Mouse (Mus musculus): Measurements from ENCODE around the gene Itk. TPM values are rescaled to one million over a fixed set of nuclear protein-coding genes. Genes with fewer than 3 reads are reported as not detected.

The Itk gene
- polyA plus RNA-seq, 1 experiment from 2014 or later, result not detected

GRCm38 (mm10) chr11:46278140-46278539 lies 111.2 kb downstream of the Itk start:
- no peak overlapping the region for H3K9ac ChIP-seq (replicated peaks)
- no peaks in the 10 kb centered on the region for H3K9me3 ChIP-seq
- no peak for ATAC-seq
- WGBS, result 58% methylated on average over 5 of the region's 5 CpGs
- H3K4me2 ChIP-seq (replicated peaks), result no peak overlapping the region
- no peak overlapping the region for H3K27ac ChIP-seq
- H3K4me1 ChIP-seq (replicated peaks), result no peaks in the 10 kb centered on the region
- H3K27me3 ChIP-seq, result no peaks in the 10 kb centered on the region
- no peak overlapping the region for H3K4me3 ChIP-seq (replicated peaks)
- peaks cover 86% of the 10 kb centered on the region for H3K36me3 ChIP-seq

GRCm38 (mm10) chr11:46276778-46277177 lies 112.5 kb downstream of the Itk start:
- no peak overlapping the region for H3K27ac ChIP-seq
- WGBS, result 55% methylated on average over 5 of the region's 5 CpGs
- H3K4me1 ChIP-seq (replicated peaks), result no peaks in the 10 kb centered on the region
- no peak overlapping the region for H3K4me3 ChIP-seq (replicated peaks)
- no peak for ATAC-seq
- H3K9me3 ChIP-seq, result no peaks in the 10 kb centered on the region
- H3K4me2 ChIP-seq (replicated peaks), result no peak overlapping the region
- no peaks in the 10 kb centered on the region for H3K27me3 ChIP-seq
- H3K36me3 ChIP-seq, result peaks cover 84% of the 10 kb centered on the region
- no peak overlapping the region for H3K9ac ChIP-seq (replicated peaks)

- Histone ChIP-seq H3K4me2 (replicated peaks) (no peak overlapping the region), H3K4me3 (replicated peaks) (no peak overlapping the region), H3K27ac (no peak overlapping the region), H3K9ac (replicated peaks) (no peak overlapping the region), H3K4me1 (replicated peaks) (no peaks in the 10 kb centered on the region), H3K36me3 (peaks cover 84% of the 10 kb centered on the region), H3K9me3 (no peaks in the 10 kb centered on the region), H3K27me3 (no peaks in the 10 kb centered on the region)
- no peak for ATAC-seq
- 90% methylated on average over 8 of the region's 8 CpGs for WGBS
These were observed 113.1 kb downstream of the Itk start for GRCm38 (mm10) chr11:46276168-46276567.

- no peaks in the 10 kb centered on the region for H3K27me3 ChIP-seq
- no peak overlapping the region for H3K4me3 ChIP-seq (replicated peaks)
- peaks cover 82% of the 10 kb centered on the region for H3K36me3 ChIP-seq
- no peaks in the 10 kb centered on the region for H3K4me1 ChIP-seq (replicated peaks)
- 0 out of 2 replicates have a peak overlapping the region, but pooled peaks have one; percentile 36 for H3K27ac ChIP-seq
- no peak overlapping the region for H3K9ac ChIP-seq (replicated peaks)
- 10% methylated on average over 6 of the region's 6 CpGs for WGBS
- H3K4me2 ChIP-seq (replicated peaks), result no peak overlapping the region
- H3K9me3 ChIP-seq, result no peaks in the 10 kb centered on the region
- peak; percentile 84 for ATAC-seq
These were observed 114.0 kb downstream of the Itk start for GRCm38 (mm10) chr11:46275302-46275701.

Other genes starting within 250 kb of the Itk start
- 0.63 and 1.1 TPM in 2 replicates for gene Nipal4, start 223.0 kb downstream of the Itk start, polyA plus RNA-seq (2015; fragmentation: Nextera tagmentation; extraction: Ambion mirVana)
- gene Fndc9, start 154.0 kb downstream of the Itk start, polyA plus RNA-seq (2015; fragmentation: Nextera tagmentation; extraction: Ambion mirVana), result 4.6 and 5.9 TPM in 2 replicates
- 75.5 and 80.8 TPM in 2 replicates for gene Cyfip2, start 76.7 kb downstream of the Itk start, polyA plus RNA-seq (2015; fragmentation: Nextera tagmentation; extraction: Ambion mirVana)
- not detected in 2 replicates for gene Fam71b, start 7.0 kb upstream of the Itk start, polyA plus RNA-seq (2015; fragmentation: Nextera tagmentation; extraction: Ambion mirVana)
- gene Med7, start 47.4 kb upstream of the Itk start, polyA plus RNA-seq (2015; fragmentation: Nextera tagmentation; extraction: Ambion mirVana), result 81.3 and 83.7 TPM in 2 replicates
- gene Havcr2, start 65.4 kb upstream of the Itk start, polyA plus RNA-seq (2015; fragmentation: Nextera tagmentation; extraction: Ambion mirVana), result 0.08 and 0.11 TPM in 2 replicates
- gene Gm12169, start 134.7 kb upstream of the Itk start, polyA plus RNA-seq (2015; fragmentation: Nextera tagmentation; extraction: Ambion mirVana), result not detected in 2 replicates
- gene BC053393, start 182.0 kb upstream of the Itk start, polyA plus RNA-seq (2015; fragmentation: Nextera tagmentation; extraction: Ambion mirVana), result not detected in 2 replicates
- not detected in 2 replicates for gene Dppa1, start 239.7 kb upstream of the Itk start, polyA plus RNA-seq (2015; fragmentation: Nextera tagmentation; extraction: Ambion mirVana)

Data from midbrain, embryonic 13.5 days (tissue).